Mouse (Mus musculus) mammary gland, adult 2 months (tissue): ENCODE data around the gene Olfr766-ps1. TPM values are rescaled to one million over a fixed set of nuclear protein-coding genes. Genes with fewer than 3 reads are reported as not detected.

Experiments
- polyA plus RNA-seq: library from polyadenylated mRNA; depleted of rRNA; stranded (reverse); fragments of >200 nt; gene quantifications from 2 replicates; pipeline ENCODE4 v1.2.3, GENCODE M21; 2012; ENCODE audit warnings: low replicate concordance; rRNA removed

Gene Olfr766-ps1
- not detected in 2 replicates for polyA plus RNA-seq

GRCm38 (mm10) chr10:129068877-129069276 is at the start of gene Olfr766-ps1:
Gene Olfr766-ps1, minus strand, starts transcription at chr10:129068977.

DNA sequence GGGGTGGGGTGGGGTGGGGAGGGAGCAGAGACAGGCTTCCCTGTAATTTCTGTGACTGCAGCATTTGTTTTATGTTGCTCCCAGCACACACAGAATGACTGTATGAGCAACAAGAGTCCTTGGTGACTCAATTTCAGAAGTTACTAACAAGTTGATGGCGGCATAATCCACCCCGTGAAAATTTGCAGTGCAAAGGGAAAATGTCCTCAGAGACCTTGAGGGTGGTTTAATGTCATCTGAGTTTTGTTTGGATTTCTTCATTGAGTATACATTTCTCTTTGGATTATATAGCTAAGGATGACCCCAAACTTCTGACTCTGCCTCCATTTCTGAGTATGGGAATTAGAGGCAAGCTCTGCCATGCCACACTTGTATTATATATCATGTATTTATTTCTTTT is 49.0 kb upstream of the Olfr766-ps1 start, which contains the start of gene Olfr769:
Olfr769 (minus strand) TSS at position 101 of the 400 bp plus-strand sequence.

GRCm38 (mm10) chr10:129099275-129099674 is 30.5 kb upstream of the Olfr766-ps1 start, which contains the start of gene Olfr768:
Gene Olfr768, minus strand, starts transcription at chr10:129099375.

DNA sequence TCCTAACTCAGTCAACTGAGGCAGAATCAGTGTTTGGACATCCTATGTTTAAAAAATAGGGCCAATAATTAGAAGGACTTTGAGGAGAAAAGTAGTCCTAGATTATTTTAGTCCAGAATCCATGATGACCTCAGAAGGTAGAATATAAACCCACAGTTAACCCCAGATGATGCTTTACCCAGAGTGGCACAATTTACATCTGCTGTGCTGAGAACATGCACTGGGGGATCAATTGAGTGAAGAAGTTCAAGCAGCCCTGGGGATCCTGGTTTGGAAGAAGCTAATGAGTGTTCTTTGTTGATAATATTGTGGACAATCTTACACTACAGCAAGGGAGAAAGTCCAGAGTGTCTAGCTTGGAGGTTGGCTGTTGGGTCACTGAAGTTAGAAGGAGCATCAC is 14.0 kb upstream of the Olfr766-ps1 start, which contains the start of gene Olfr767:
Olfr767 (minus strand) TSS at position 101 of the 400 bp plus-strand sequence.

GRCm38 (mm10) chr10:129049898-129050297 is 18.9 kb downstream of the Olfr766-ps1 start, which contains the start of gene Olfr765:
Gene Olfr765, minus strand, starts transcription at chr10:129049998.

DNA sequence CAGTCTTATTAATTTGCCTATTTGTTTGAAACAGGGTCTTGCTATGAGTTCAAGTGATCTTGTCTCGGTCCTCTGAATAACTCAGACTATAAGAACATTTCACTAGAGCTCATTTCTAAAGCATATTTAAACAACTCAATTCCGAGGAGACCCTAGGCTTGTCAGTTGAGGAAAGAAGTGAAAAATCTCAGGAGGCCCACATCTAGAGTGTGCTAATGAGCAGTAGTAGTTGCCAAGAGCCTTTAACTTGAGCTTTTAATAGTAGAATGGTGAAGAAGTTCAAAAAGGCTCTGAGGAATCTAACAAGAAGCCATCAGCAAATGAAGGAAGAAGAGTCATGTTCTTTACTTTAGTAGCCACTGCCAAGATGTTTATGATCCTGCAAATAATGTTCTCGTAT is 29.0 kb downstream of the Olfr766-ps1 start, which contains the start of gene Olfr764-ps1:
Olfr764-ps1 (minus strand) TSS at position 101 of the 400 bp plus-strand sequence.

Other genes with a start within 250 kb of the Olfr766-ps1 start
- 33.3 and 73.8 TPM in 2 replicates for gene Ormdl2, start 247.3 kb downstream of the Olfr766-ps1 start, polyA plus RNA-seq
- 3.6 and 4.9 TPM in 2 replicates for gene Gdf11, start 177.3 kb downstream of the Olfr766-ps1 start, polyA plus RNA-seq
- gene Cd63, start 168.0 kb downstream of the Olfr766-ps1 start, polyA plus RNA-seq: 91.7 and 140 TPM in 2 replicates
- 36.7 and 39.7 TPM in 2 replicates for gene Rdh5, start 146.1 kb downstream of the Olfr766-ps1 start, polyA plus RNA-seq
- 183 and 190 TPM in 2 replicates for gene Bloc1s1, start 144.9 kb downstream of the Olfr766-ps1 start, polyA plus RNA-seq
- 89.8 and 101 TPM in 2 replicates for gene Itga7, start 135.2 kb downstream of the Olfr766-ps1 start, polyA plus RNA-seq
- gene Mettl7b, start 108.0 kb downstream of the Olfr766-ps1 start, polyA plus RNA-seq: 3.5 and 4.1 TPM in 2 replicates
- not detected in 2 replicates for gene Olfr9, start 79.5 kb downstream of the Olfr766-ps1 start, polyA plus RNA-seq
- not detected in 2 replicates for gene Olfr763, start 58.2 kb downstream of the Olfr766-ps1 start, polyA plus RNA-seq
- gene Olfr764-ps1, start 29.1 kb downstream of the Olfr766-ps1 start, polyA plus RNA-seq: not detected in 2 replicates
- not detected in 2 replicates for gene Olfr765, start 19.0 kb downstream of the Olfr766-ps1 start, polyA plus RNA-seq
- not detected in 2 replicates for gene Olfr767, start 13.9 kb upstream of the Olfr766-ps1 start, polyA plus RNA-seq
- gene Olfr768, start 30.4 kb upstream of the Olfr766-ps1 start, polyA plus RNA-seq: not detected in 2 replicates
- gene Olfr769, start 48.9 kb upstream of the Olfr766-ps1 start, polyA plus RNA-seq: not detected in 2 replicates
- gene Olfr770, start 70.0 kb upstream of the Olfr766-ps1 start, polyA plus RNA-seq: not detected in 2 replicates
- gene Olfr771, start 95.8 kb upstream of the Olfr766-ps1 start, polyA plus RNA-seq: not detected in 2 replicates
- not detected in 2 replicates for gene Olfr772, start 108.9 kb upstream of the Olfr766-ps1 start, polyA plus RNA-seq
- gene Olfr773, start 118.4 kb upstream of the Olfr766-ps1 start, polyA plus RNA-seq: not detected in 2 replicates
- gene Olfr774, start 167.2 kb upstream of the Olfr766-ps1 start, polyA plus RNA-seq: not detected in 2 replicates
- not detected in 2 replicates for gene Olfr775, start 179.4 kb upstream of the Olfr766-ps1 start, polyA plus RNA-seq
- gene Olfr776, start 190.2 kb upstream of the Olfr766-ps1 start, polyA plus RNA-seq: not detected in 2 replicates
- gene Olfr777, start 202.5 kb upstream of the Olfr766-ps1 start, polyA plus RNA-seq: not detected in 2 replicates
- gene Olfr780, start 249.1 kb upstream of the Olfr766-ps1 start, polyA plus RNA-seq: not detected in 2 replicates